Mouse (Mus musculus) heart, embryonic 15.5 days (tissue): ENCODE data around the gene Aarsd1. TPM values are rescaled to one million over a fixed set of nuclear protein-coding genes. Genes with fewer than 3 reads are reported as not detected.
"Not testable (repeated sequence)": the region's sequence is repeated elsewhere in the genome, so short reads cannot be mapped to it uniquely, and the experiment has no call there.

ENCODE experiments used
- ATAC-seq: fragments of 200-750 bp; cut with Nextera tagmentation; replicated peaks from 2 replicates; pipeline ENCODE4 v1.8.0; 2017; ENCODE audit warnings: low read depth, moderate TSS enrichment; ENCODE audit not compliant: insufficient number of reproducible peaks, insufficient read depth, low FRiP score
- H3K27ac ChIP-seq: fragments of 300-500 bp; sonication (generic); 2 replicates; pipeline ENCODE4 v1.5.1; 2015; ENCODE audit warnings: mild to moderate bottlenecking, inconsistent platforms
- H3K27me3 ChIP-seq: fragments of 300-500 bp; sonication (generic); 2 replicates; pipeline ENCODE4 v1.6.1; 2015; ENCODE audit warnings: inconsistent platforms
- H3K36me3 ChIP-seq: fragments of 300-500 bp; sonication (generic); 2 replicates; pipeline ENCODE4 v1.6.1; 2015; ENCODE audit warnings: mild to moderate bottlenecking, inconsistent platforms
- H3K4me1 ChIP-seq: fragments of 300-500 bp; sonication (generic); replicated peaks from 2 replicates; pipeline ENCODE4 v1.6.1; 2015; ENCODE audit warnings: inconsistent platforms
- H3K4me2 ChIP-seq: fragments of 300-500 bp; sonication (generic); 2 replicates; pipeline ENCODE4 v1.6.1; 2015; ENCODE audit warnings: inconsistent platforms, mild to moderate bottlenecking, moderate library complexity
- H3K4me3 ChIP-seq: fragments of 300-500 bp; sonication (generic); 2 replicates; pipeline ENCODE4 v1.5.1; 2015; ENCODE audit warnings: mild to moderate bottlenecking, inconsistent platforms
- H3K9ac ChIP-seq: fragments of 300-500 bp; sonication (generic); 2 replicates; pipeline ENCODE4 v1.6.1; 2015; ENCODE audit warnings: mild to moderate bottlenecking, inconsistent platforms
- H3K9me3 ChIP-seq: fragments of 300-500 bp; sonication (generic); replicated peaks from 2 replicates; pipeline ENCODE4 v1.6.1; 2016; ENCODE audit warnings: inconsistent platforms
- WGBS: fragments of 180-500 bp; shearing (Covaris S2); methylation state at CpG from one replicate; pipeline ENCODE4 v1.1.7; 2015; ENCODE audit warnings: mixed read lengths; 5-methylcytosine and 5-hydroxymethylcytosine counted together
- polyA plus RNA-seq: library from polyadenylated mRNA; unstranded; fragments of >200 nt; fragmentation: Nextera tagmentation; extraction: Ambion mirVana; gene quantifications from 2 replicates; pipeline ENCODE4 v1.2.1, GENCODE M21; 2015

Aarsd1 gene
- polyA plus RNA-seq, 1 experiment from 2014 or later = 36.9 TPM

DNA sequence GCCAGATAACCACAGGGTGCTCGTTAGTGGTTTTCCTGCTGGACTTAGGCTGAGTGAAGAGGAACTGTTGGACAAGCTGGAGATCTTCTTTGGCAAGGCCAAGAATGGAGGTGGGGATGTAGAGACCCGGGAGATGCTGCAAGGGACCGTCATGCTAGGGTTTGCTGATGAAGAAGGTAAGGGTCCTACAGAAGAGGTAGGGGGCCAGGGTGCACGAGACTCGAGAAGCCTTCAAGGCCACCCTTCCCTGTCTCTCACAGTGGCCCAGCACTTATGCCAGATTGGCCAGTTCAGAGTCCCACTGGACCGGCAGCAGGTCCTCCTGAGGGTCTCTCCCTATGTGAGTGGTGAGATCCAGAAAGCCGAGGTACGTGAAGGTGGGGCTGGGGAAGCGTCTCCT lies 40.2 kb upstream of the Aarsd1 start:
- Histone ChIP-seq H3K4me1 (peaks cover 6% of the 10 kb centered on the region), H3K4me3 (no peak overlapping the region), H3K9ac (no peak overlapping the region), H3K4me2 (no peak overlapping the region), H3K36me3 (peaks cover 59% of the 10 kb centered on the region), H3K27me3 (no peaks in the 10 kb centered on the region), H3K27ac (no peak overlapping the region), H3K9me3 (no peaks in the 10 kb centered on the region)
- WGBS = 86% methylated on average over 9 of the region's 9 CpGs
- ATAC-seq = no peak

DNA sequence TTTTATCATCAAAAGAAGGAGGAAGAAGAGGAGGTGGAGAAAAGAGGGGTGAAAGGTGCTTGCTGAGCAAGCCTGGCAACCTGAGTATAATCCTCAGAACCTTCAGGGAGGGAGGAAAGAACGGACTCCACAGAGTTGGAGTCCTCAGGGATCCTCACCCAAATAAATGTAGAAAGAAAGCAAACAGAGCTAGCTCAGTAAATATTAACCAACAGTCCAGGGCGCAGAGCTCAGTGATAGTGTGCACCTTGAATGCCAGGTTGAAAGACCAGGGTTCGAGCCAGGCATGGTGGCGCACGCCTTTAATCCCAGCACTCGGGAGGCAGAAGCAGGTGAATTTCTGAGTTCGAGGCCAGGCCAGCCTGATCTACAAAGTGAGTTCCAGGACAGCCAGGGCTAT lies 38.2 kb upstream of the Aarsd1 start:
- H3K9ac ChIP-seq = no peak overlapping the region
- no peaks in the 10 kb centered on the region for H3K9me3 ChIP-seq
- peaks cover 40% of the 10 kb centered on the region for H3K36me3 ChIP-seq
- no peak overlapping the region for H3K4me3 ChIP-seq
- H3K27ac ChIP-seq = no peak overlapping the region
- WGBS = 88% methylated on average over 7 of the region's 7 CpGs
- no peak overlapping the region for H3K4me2 ChIP-seq
- peaks cover 3% of the 10 kb centered on the region; the same call in 1 of the 2 replicates for H3K4me1 ChIP-seq
- no peak for ATAC-seq
- H3K27me3 ChIP-seq = no peaks in the 10 kb centered on the region

DNA sequence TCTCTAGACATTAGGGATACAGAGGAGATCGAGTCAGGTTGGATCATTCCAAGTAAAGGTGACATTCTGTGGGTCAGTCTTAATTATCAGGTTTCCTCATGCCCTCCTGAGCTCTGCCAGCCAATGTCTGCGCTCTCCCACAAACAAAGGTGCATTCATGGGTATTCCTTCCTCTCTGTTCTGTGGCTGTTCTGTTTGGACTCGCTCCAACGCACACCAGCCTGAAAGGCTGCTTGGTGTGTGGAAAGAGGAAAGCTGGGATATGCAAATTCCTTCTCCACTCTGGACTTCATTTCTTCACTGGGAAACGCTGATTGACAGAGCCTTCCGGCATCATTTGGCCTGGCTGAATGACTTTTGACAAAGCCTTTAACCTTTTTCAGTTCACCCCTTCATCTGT lies 37.3 kb upstream of the Aarsd1 start:
- no peaks in the 10 kb centered on the region for H3K9me3 ChIP-seq
- no peak overlapping the region for H3K4me3 ChIP-seq
- no peak overlapping the region for H3K27ac ChIP-seq
- H3K4me2 ChIP-seq = no peak overlapping the region
- ATAC-seq = no peak
- WGBS = 74% methylated on average over 6 of the region's 6 CpGs
- peaks cover 4% of the 10 kb centered on the region; the same call in 1 of the 2 replicates for H3K4me1 ChIP-seq
- no peaks in the 10 kb centered on the region for H3K27me3 ChIP-seq
- no peak overlapping the region for H3K9ac ChIP-seq
- peaks cover 31% of the 10 kb centered on the region for H3K36me3 ChIP-seq

DNA sequence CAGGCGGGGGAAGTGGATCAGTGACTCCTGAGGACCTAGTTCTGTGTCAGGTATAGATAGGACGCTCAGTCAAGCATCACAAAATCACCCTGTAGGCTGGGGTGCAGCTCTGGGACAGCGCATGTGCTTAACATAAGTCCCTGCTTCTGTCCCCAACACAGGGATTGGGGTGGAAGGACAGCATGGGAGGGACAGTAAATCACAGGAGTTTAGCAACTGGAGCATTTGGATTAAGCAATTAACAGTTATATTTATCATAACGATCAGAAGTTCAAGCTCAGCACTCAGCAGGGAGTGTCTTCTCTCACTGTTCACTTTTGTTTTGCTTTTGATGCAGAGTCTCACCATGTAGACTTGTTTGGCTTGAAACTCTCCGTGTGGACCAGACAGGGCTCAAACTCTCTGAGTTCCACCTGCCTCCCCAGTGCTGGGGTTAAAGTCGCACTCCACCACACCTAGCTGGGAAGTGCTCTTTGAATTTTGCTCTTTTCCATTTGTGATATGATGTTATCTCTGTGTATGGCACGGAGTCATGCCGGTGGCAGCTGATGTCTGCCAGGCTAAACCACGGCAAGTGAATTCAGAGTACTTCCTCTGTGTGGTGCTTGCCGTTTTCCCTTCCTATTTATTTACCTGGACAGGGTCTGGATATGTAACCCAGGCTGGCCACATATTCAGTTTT lies 34.8 kb upstream of the Aarsd1 start:
- H3K4me1 ChIP-seq = peaks cover 14% of the 10 kb centered on the region
- no peaks in the 10 kb centered on the region for H3K27me3 ChIP-seq
- no peaks in the 10 kb centered on the region for H3K9me3 ChIP-seq
- no peak overlapping the region for H3K4me2 ChIP-seq
- no peak overlapping the region for H3K27ac ChIP-seq
- H3K4me3 ChIP-seq = no peak overlapping the region
- peaks cover 7% of the 10 kb centered on the region; the same call in 1 of the 2 replicates for H3K36me3 ChIP-seq
- no peak overlapping the region for H3K9ac ChIP-seq
- ATAC-seq = no peak
- 56% methylated on average over 10 of the region's 10 CpGs for WGBS

DNA sequence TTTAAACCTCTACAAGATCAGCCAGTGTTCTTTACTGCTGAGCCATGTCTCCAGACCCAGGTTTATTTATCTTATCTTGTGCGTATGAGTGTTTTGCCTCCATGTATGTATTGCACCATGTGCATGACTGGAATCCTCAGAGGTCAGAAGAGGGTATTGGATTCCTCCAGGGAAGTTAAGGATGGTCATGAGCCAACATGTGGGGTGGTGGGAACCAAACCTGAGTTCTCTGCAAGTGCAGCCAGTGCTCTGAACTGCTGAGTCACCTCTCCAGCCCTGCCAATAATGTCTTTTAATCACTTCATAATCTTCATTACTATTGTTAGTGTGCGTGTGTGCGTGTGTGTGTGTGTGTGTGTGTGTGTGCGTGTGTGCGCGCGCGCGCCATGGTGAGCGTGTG lies 34.1 kb upstream of the Aarsd1 start:
- WGBS = 93% methylated on average over 10 of the region's 10 CpGs
- Histone ChIP-seq H3K36me3 (0 out of 2 replicates have a peak, but pooled peaks cover under 1% of the 10 kb centered on the region), H3K4me2 (no peak overlapping the region), H3K4me3 (no peak overlapping the region), H3K9ac (no peak overlapping the region), H3K9me3 (no peaks in the 10 kb centered on the region), H3K27ac (no peak overlapping the region), H3K27me3 (no peaks in the 10 kb centered on the region), H3K4me1 (peaks cover 14% of the 10 kb centered on the region)
- ATAC-seq = no peak

DNA sequence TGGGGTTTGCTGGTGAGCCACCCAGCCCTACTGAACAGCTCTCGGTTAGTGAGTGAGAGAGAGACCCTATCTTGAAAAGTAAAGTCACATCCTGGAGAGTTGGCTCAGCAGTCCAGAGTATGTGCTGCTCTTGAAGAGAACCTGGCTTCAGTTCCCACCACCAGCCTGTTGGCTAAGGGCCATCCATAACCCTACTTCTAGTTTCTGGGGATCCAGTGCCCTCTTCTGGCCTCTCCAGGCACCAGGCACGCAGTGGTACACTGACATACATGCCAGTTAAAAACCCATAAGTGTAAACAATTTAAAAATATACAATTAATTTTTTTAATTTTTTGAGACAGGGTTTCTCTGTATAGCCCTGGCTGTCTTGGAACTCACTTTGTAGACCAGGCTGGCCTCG lies 33.0 kb upstream of the Aarsd1 start:
- H3K9ac ChIP-seq = no peak overlapping the region
- H3K4me1 ChIP-seq = peaks cover 14% of the 10 kb centered on the region
- H3K4me3 ChIP-seq = no peak overlapping the region
- H3K27ac ChIP-seq = no peak overlapping the region
- 72% methylated on average over 3 of the region's 3 CpGs for WGBS
- no peak overlapping the region for H3K4me2 ChIP-seq
- H3K27me3 ChIP-seq = no peaks in the 10 kb centered on the region
- no peaks in the 10 kb centered on the region for H3K9me3 ChIP-seq
- no peak for ATAC-seq
- H3K36me3 ChIP-seq = peaks cover 2% of the 10 kb centered on the region; the same call in 1 of the 2 replicates

DNA sequence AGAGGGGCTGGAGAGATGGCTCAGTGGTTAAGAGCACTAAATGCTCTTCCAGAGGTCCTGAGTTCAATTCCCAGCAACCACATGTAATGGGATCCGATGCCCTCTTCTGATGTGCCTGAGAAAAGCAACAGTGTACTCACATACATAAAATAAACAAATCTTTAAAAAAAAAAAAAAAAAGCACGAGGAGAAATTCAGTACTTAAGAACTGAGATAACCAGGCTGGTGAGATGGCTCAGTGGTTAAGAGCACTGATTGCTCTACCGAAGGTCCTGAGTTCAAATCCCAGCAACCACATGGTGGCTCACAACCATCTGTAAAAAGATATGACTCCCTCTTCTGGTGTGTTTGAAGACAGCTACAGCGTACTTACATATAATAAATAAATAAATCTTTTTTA lies 32.2 kb upstream of the Aarsd1 start:
- 83% methylated on average over 4 of the region's 4 CpGs for WGBS
- H3K27ac ChIP-seq, H3K9ac ChIP-seq, ATAC-seq, H3K27me3 ChIP-seq, H3K9me3 ChIP-seq, H3K4me2 ChIP-seq, H3K4me3 ChIP-seq, H3K36me3 ChIP-seq: not testable (repeated sequence)
- H3K4me1 ChIP-seq = peaks cover 17% of the 10 kb centered on the region

DNA sequence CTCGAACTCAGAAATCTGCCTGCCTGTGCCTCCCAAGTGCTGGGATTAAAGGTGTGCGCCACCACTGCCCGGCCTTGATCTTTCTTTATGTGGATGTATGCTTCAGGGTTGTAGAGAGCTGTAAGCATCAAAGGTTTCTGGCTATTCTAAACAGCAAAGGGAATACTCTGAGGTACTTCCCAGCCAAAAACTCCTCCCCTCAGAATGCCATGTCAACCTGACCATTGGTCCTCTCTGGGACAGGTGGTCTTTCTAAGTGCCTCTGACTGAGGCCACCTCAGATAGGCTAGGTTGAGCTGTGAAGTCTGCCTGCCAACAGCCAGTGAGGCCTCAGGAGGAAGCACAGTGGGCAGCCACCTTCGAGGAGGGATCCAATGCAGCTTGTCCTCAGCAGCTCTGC lies 31.5 kb upstream of the Aarsd1 start:
- Histone ChIP-seq H3K9ac (peak overlapping the region; percentile 55), H3K36me3 (peaks cover 16% of the 10 kb centered on the region), H3K9me3 (no peaks in the 10 kb centered on the region), H3K4me2 (peak overlapping the region; percentile 64), H3K4me3 (peak overlapping the region; percentile 61), H3K27me3 (no peaks in the 10 kb centered on the region), H3K27ac (peak overlapping the region; percentile 82), H3K4me1 (peaks cover 23% of the 10 kb centered on the region)
- no peak for ATAC-seq
- WGBS = 74% methylated on average over 4 of the region's 4 CpGs

DNA sequence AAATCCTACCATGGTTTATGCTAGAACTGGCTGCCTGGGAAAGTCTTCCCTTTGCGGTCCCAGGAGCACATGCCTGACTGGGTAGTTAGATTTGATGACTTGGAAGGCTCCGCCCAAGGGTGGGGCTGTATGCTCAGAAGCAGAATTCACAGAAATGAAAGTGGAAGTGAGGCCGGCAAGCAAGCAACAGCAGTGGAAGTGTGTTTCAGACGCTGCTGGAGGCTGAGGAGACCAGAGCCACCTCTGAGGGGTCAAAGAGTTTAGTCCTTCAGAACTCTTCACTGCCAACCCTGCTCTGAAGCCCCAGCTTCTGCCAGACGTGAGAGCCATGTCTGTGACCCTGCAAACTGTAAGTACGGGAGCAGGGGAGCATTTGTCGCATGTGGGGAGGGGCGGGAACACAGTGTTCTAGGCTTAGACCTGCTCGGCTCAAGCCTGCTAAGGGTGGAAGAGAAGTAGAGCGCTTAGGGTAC lies 30.9 kb upstream of the Aarsd1 start, which contains the start of gene Ifi35:
Gene Ifi35, plus strand, starts transcription at position 134 of the 473 bp plus-strand sequence.
- Histone ChIP-seq H3K4me2 (peak within 1 kb of the TSS; percentile 64), H3K9ac (peak within 1 kb of the TSS; percentile 55), H3K36me3 (peaks cover 20% of the 10 kb centered on the region), H3K4me3 (peak within 1 kb of the TSS; percentile 61), H3K9me3 (no peaks in the 10 kb centered on the region), H3K27ac (peak within 1 kb of the TSS; percentile 82), H3K4me1 (peaks cover 29% of the 10 kb centered on the region), H3K27me3 (no peaks in the 10 kb centered on the region)
- peak; percentile 61 for ATAC-seq
- WGBS = 15% methylated on average over 10 of the region's 10 CpGs

DNA sequence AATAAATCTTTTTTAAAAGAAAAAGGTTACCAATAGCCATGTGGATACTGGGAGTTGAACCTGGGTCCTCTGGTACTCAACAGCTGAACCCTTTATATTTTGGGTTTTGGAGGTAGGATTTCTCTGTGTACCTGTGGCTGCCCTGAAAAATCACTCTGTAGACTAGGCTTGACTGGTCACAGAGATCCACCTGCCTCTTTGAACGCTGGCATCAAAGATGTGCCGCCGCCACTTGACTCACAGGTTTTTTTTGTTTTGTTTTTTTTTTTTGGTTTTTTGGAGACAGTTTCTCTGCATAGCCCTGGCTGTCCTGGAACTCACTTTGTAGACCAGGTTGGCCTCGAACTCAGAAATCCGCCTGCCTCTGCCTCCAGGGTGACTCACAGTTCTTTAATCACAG lies 30.4 kb upstream of the Aarsd1 start:
- no peaks in the 10 kb centered on the region for H3K27me3 ChIP-seq
- WGBS = 88% methylated on average over 5 of the region's 5 CpGs
- H3K4me2 ChIP-seq = peak overlapping the region; percentile 64
- no peaks in the 10 kb centered on the region for H3K9me3 ChIP-seq
- peaks cover 33% of the 10 kb centered on the region for H3K4me1 ChIP-seq
- peaks cover 20% of the 10 kb centered on the region for H3K36me3 ChIP-seq
- H3K9ac ChIP-seq = peak overlapping the region; percentile 55
- H3K27ac ChIP-seq = peak overlapping the region; percentile 82
- H3K4me3 ChIP-seq = peak overlapping the region; percentile 61
- no peak for ATAC-seq

DNA sequence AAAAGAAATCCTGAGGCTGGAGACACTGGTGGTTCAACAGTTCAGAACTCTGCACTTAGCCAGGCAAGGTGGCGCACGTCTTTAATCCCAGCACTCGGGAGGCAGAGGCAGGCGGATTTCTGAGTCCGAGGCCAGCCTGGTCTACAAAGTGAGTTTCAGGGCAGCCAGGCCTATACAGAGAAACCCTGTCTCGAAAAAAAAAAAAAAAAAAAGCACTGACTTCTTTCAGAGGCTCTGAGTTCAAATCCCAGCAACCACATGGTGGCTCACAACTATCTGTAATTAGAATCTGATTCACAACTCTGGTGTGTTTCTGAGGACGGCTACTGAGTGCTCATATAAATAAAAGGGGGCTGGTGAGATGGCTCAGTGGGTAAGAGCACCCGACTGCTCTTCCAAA lies 29.4 kb upstream of the Aarsd1 start:
- H3K27me3 ChIP-seq, H3K27ac ChIP-seq, H3K4me2 ChIP-seq, H3K9ac ChIP-seq, H3K4me3 ChIP-seq, ATAC-seq, H3K9me3 ChIP-seq: not testable (repeated sequence)
- WGBS = 88% methylated on average over 8 of the region's 8 CpGs
- Histone ChIP-seq H3K4me1 (peaks cover 33% of the 10 kb centered on the region), H3K36me3 (peaks cover 20% of the 10 kb centered on the region)

DNA sequence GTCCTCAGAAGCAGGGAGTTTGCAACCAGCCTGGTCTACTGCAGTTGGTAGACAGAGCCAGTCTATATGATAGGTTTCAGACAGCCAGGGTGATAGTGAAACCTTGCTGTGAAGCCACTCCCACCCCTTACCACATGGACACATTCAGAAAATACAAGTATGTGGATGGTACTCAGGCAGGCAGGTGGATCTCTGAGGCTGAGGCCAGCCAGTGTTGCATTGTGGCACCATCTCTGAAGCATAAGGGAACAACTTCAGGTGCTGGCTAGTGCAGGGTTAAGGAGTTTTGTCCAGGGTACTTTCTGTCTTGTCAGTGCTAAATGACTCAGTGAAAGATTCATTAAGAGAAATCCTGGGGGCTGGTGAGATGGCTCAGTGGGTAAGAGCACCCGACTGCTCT lies 28.9 kb upstream of the Aarsd1 start:
- Histone ChIP-seq H3K4me1 (peaks cover 33% of the 10 kb centered on the region), H3K36me3 (peaks cover 20% of the 10 kb centered on the region), H3K27me3 (no peaks in the 10 kb centered on the region), H3K9me3 (no peaks in the 10 kb centered on the region), H3K27ac (no peak overlapping the region), H3K4me2 (no peak overlapping the region), H3K9ac (no peak overlapping the region), H3K4me3 (no peak overlapping the region)
- ATAC-seq = no peak
- WGBS = 97% methylated on average over 1 of the region's 1 CpGs
